Mouse (Mus musculus) stomach, postnatal 0 days (tissue): ENCODE measurements at regions not wholly inside any gene's neighbourhood (a gene's known extent, or its start where the extent isn't known, plus 50 kb on each side); places are given as distances from the start of the nearest gene placed in this dataset.

Experiments used
- CTCF ChIP-seq: IDR thresholded peaks from 2 replicates; pipeline ENCODE4 v1.5.1; 2016; ENCODE audit warnings: antibody characterized with exemption, low read depth, mild to moderate bottlenecking, moderate library complexity
- EP300 ChIP-seq: optimal IDR thresholded peaks from 2 replicates; pipeline ENCODE3; 2016; ENCODE audit warnings: antibody characterized with exemption

- TF ChIP-seq CTCF (no peak), EP300 (no peak)
Measured at GRCm38 (mm10) chr6:31134736-31135077, 175.8 kb upstream of the Klf14 start.
